Mouse (Mus musculus): ENCODE measurements at regions not wholly inside any gene's neighbourhood (a gene's known extent, or its start where the extent isn't known, plus 50 kb on each side); places are given as distances from the start of the nearest gene placed in this dataset.

GRCm38 (mm10) chr10:126513185-126513584 lies 388.0 kb downstream of the Atp23 start:
- H3K36me3 ChIP-seq, result no peaks in the 10 kb centered on the region
- ATAC-seq (replicated peaks; ENCODE audit: low FRiP score), result peak; percentile 70
- H3K9me3 ChIP-seq (replicated peaks), result no peaks in the 10 kb centered on the region
- H3K4me2 ChIP-seq, result no peak overlapping the region
- H3K27me3 ChIP-seq, result no peaks in the 10 kb centered on the region
- H3K27ac ChIP-seq, result peak overlapping the region; percentile 32; the same call in 1 of the 2 replicates
- H3K9ac ChIP-seq, result no peak overlapping the region
- H3K4me3 ChIP-seq (replicated peaks), result no peak overlapping the region
- H3K4me1 ChIP-seq, result 0 out of 2 replicates have a peak, but pooled peaks cover 4% of the 10 kb centered on the region
- WGBS, result 44% methylated on average over 7 of the region's 7 CpGs

DNA sequence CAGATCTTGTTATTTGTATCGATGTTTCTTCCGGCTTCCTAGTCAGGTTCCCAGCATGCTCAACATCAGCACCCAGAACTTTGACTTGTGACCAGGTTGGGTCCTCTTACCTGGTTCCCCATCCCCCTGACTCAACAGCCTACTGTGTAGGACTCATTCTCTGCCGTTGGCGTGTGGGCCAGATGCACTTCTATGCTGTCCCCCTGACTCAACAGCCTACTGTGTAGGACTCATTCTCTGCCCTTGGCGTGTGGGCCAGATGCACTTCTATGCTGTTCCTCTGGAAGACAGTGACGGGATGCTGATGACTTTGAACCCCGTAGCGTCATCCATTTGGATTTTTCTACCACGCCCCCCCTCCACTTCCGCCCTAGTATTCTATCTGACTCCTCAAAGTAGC lies 389.6 kb downstream of the Atp23 start:
- Histone ChIP-seq H3K27ac (no peak overlapping the region), H3K9me3 (replicated peaks) (no peaks in the 10 kb centered on the region), H3K4me1 (0 out of 2 replicates have a peak, but pooled peaks cover 4% of the 10 kb centered on the region), H3K4me3 (replicated peaks) (no peak overlapping the region), H3K36me3 (no peaks in the 10 kb centered on the region), H3K4me2 (no peak overlapping the region), H3K27me3 (no peaks in the 10 kb centered on the region), H3K9ac (no peak overlapping the region)
- WGBS, result 94% methylated on average over 10 of the region's 10 CpGs
- no peak for ATAC-seq (replicated peaks; ENCODE audit: low FRiP score)

DNA sequence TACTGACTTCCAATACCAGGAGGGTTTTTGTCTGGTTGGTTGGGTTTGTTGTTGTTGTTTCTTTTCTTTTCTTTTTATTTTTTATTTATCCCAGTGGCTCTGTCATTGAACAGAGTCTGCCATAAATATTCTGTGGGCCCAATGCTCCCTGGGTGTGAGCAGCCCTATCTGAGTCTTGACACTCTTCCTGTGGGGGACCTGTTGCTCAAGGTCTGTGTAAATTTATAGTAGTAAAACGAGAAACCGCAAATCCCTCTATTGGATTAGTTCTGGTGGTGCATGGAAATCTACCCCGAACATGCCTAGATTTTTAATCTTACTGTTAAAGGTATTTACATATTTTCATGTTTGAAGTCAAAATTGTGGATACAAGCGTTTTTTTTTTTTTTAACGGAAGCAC lies 395.2 kb downstream of the Atp23 start:
- H3K27ac ChIP-seq, result no peak overlapping the region
- no peak for ATAC-seq (replicated peaks; ENCODE audit: low FRiP score)
- 85% methylated on average over 5 of the region's 5 CpGs for WGBS
- H3K4me3 ChIP-seq (replicated peaks), result no peak overlapping the region
- H3K4me1 ChIP-seq, result no peaks in the 10 kb centered on the region
- no peak overlapping the region for H3K9ac ChIP-seq
- no peaks in the 10 kb centered on the region for H3K27me3 ChIP-seq
- H3K4me2 ChIP-seq, result no peak overlapping the region
- no peaks in the 10 kb centered on the region for H3K9me3 ChIP-seq (replicated peaks)
- H3K36me3 ChIP-seq, result no peaks in the 10 kb centered on the region

DNA sequence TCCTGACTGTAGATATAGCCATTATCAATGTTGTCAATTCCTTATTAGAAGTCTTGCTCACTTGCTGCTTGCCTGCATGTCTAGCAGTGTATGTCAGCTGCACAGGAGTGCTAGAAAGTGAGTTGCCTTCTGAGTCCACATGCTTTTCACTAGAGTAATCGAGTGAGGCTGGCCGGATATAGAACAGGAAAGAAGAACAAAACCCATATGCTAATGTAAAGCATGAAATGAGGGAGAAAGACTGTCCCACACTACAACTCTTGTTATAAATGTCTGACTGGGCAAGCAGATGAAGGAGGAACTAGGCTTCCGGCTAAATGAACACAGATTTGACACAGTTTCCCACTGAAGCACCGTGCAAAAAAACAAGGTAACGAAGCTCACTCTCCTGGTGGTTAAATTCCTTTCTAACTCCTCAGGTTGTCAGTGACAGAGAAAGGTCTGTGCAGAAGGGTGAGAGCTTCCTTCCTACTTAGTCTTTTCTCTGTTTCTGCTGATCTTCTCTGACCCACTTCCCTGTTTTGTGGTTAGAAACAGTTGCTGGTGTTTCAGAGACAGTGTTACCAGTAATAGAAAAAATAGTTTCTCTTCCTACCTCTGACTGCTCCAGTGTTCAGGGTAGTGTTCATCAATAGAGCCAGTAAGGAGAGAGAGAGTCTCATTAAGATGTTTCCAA lies 399.0 kb downstream of the Atp23 start:
- H3K36me3 ChIP-seq, result no peaks in the 10 kb centered on the region
- H3K4me1 ChIP-seq, result no peaks in the 10 kb centered on the region
- WGBS, result 75% methylated on average over 5 of the region's 5 CpGs
- no peaks in the 10 kb centered on the region for H3K9me3 ChIP-seq (replicated peaks)
- H3K4me2 ChIP-seq, result no peak overlapping the region
- ATAC-seq (replicated peaks; ENCODE audit: low FRiP score), result no peak
- no peak overlapping the region for H3K4me3 ChIP-seq (replicated peaks)
- H3K27ac ChIP-seq, result no peak overlapping the region
- no peaks in the 10 kb centered on the region for H3K27me3 ChIP-seq
- H3K9ac ChIP-seq, result no peak overlapping the region

GRCm38 (mm10) chr10:126498726-126499125 lies 402.4 kb downstream of the Atp23 start:
- no peaks in the 10 kb centered on the region for H3K36me3 ChIP-seq
- WGBS, result 81% methylated on average over 6 of the region's 6 CpGs

GRCm38 (mm10) chr10:126493734-126494133 lies 407.4 kb downstream of the Atp23 start:
- no peaks in the 10 kb centered on the region for H3K9me3 ChIP-seq (replicated peaks)
- no peak overlapping the region for H3K9ac ChIP-seq
- WGBS, result 73% methylated on average over 6 of the region's 6 CpGs
- no peaks in the 10 kb centered on the region for H3K36me3 ChIP-seq
- no peak for ATAC-seq (replicated peaks; ENCODE audit: low FRiP score)
- H3K4me3 ChIP-seq (replicated peaks), result no peak overlapping the region
- no peaks in the 10 kb centered on the region for H3K4me1 ChIP-seq
- no peaks in the 10 kb centered on the region for H3K27me3 ChIP-seq
- H3K27ac ChIP-seq, result no peak overlapping the region
- H3K4me2 ChIP-seq, result no peak overlapping the region

More at GRCm38 (mm10) chr10:126498726-126499125, 402.4 kb downstream of the Atp23 start:
- Histone ChIP-seq H3K4me1 (no peaks in the 10 kb centered on the region), H3K27ac (no peak overlapping the region), H3K4me3 (replicated peaks) (no peak overlapping the region), H3K9ac (no peak overlapping the region), H3K4me2 (no peak overlapping the region), H3K27me3 (no peaks in the 10 kb centered on the region), H3K9me3 (replicated peaks) (no peaks in the 10 kb centered on the region)
- ATAC-seq (replicated peaks; ENCODE audit: low FRiP score), result no peak

GRCm38 (mm10) chr10:126492211-126492610 lies 408.9 kb downstream of the Atp23 start:
- Histone ChIP-seq H3K4me2 (no peak overlapping the region), H3K27ac (no peak overlapping the region)
- WGBS, result 75% methylated on average over 6 of the region's 6 CpGs

GRCm38 (mm10) chr10:126485129-126485528 lies 416.0 kb downstream of the Atp23 start:
- WGBS, result 87% methylated on average over 7 of the region's 7 CpGs
- H3K27ac ChIP-seq, result no peak overlapping the region
- no peaks in the 10 kb centered on the region for H3K36me3 ChIP-seq
- ATAC-seq (replicated peaks; ENCODE audit: low FRiP score), result no peak
- H3K4me2 ChIP-seq, result no peak overlapping the region
- H3K9me3 ChIP-seq (replicated peaks), result no peaks in the 10 kb centered on the region; the same call in 1 of the 2 replicates
- H3K27me3 ChIP-seq, result no peaks in the 10 kb centered on the region
- no peaks in the 10 kb centered on the region for H3K4me1 ChIP-seq
- H3K9ac ChIP-seq, result no peak overlapping the region
- H3K4me3 ChIP-seq (replicated peaks), result no peak overlapping the region

More at GRCm38 (mm10) chr10:126492211-126492610, 408.9 kb downstream of the Atp23 start:
- no peak for ATAC-seq (replicated peaks; ENCODE audit: low FRiP score)
- Histone ChIP-seq H3K4me1 (no peaks in the 10 kb centered on the region), H3K4me3 (replicated peaks) (no peak overlapping the region), H3K9ac (no peak overlapping the region), H3K27me3 (no peaks in the 10 kb centered on the region), H3K9me3 (replicated peaks) (no peaks in the 10 kb centered on the region), H3K36me3 (no peaks in the 10 kb centered on the region)

- H3K27me3 ChIP-seq, result no peaks in the 10 kb centered on the region
- H3K9me3 ChIP-seq (replicated peaks), result no peaks in the 10 kb centered on the region; the same call in 1 of the 2 replicates
- H3K4me1 ChIP-seq, result no peaks in the 10 kb centered on the region
- H3K27ac ChIP-seq, result no peak overlapping the region
- H3K36me3 ChIP-seq, result no peaks in the 10 kb centered on the region
- no peak overlapping the region for H3K4me2 ChIP-seq
- H3K9ac ChIP-seq, result no peak overlapping the region
- H3K4me3 ChIP-seq (replicated peaks), result no peak overlapping the region
- ATAC-seq (replicated peaks; ENCODE audit: low FRiP score), result no peak
- 90% methylated on average over 2 of the region's 2 CpGs for WGBS
Measured at GRCm38 (mm10) chr10:126483479-126483878, 417.7 kb downstream of the Atp23 start.

GRCm38 (mm10) chr10:126480382-126480781 lies 420.8 kb downstream of the Atp23 start:
- Histone ChIP-seq H3K4me1 (no peaks in the 10 kb centered on the region), H3K9ac (no peak overlapping the region), H3K27ac (no peak overlapping the region), H3K4me2 (no peak overlapping the region), H3K9me3 (replicated peaks) (no peaks in the 10 kb centered on the region; the same call in 1 of the 2 replicates), H3K36me3 (no peaks in the 10 kb centered on the region), H3K27me3 (no peaks in the 10 kb centered on the region), H3K4me3 (replicated peaks) (no peak overlapping the region)
- no peak for ATAC-seq (replicated peaks; ENCODE audit: low FRiP score)

GRCm38 (mm10) chr10:126479743-126480142 lies 421.4 kb downstream of the Atp23 start:
- 56% methylated on average over 2 of the region's 2 CpGs for WGBS
- Histone ChIP-seq H3K27ac (no peak overlapping the region), H3K27me3 (no peaks in the 10 kb centered on the region)

DNA sequence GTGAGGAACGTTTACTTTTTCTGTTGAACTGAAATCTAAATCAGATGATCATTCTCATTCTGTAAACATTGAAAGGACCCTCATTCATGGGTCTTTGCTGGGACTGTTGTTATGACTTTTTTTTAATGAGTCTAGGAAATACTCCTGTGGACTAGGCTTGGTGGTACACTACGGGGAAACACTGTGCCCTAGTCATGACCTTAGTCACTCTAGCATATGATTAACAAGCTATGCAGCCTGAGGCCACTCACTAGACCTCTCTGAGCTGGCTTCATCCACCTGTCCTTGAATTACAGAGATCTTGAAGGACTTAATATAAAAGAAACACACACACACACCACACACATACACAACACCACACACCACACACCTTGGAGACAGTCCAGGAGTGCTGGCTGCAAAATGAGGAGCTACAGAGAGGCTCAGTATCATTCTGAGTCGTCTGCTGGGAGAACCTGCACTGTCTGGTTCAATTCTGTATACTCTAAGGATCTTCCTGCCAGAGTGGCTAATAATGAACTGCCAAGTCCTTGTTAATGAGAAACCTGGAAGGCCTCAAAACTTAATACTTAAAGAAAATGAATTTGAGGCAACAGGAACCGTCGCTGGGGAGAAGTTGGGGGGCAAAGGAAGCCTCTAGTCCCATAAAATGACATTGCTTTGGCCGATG lies 428.0 kb downstream of the Atp23 start:
- Histone ChIP-seq H3K27me3 (no peaks in the 10 kb centered on the region), H3K9me3 (replicated peaks) (no peaks in the 10 kb centered on the region), H3K36me3 (no peaks in the 10 kb centered on the region), H3K9ac (no peak overlapping the region), H3K27ac (peak overlapping the region; percentile 28; the same call in 1 of the 2 replicates), H3K4me3 (replicated peaks) (no peak overlapping the region), H3K4me2 (no peak overlapping the region), H3K4me1 (peaks cover 7% of the 10 kb centered on the region; the same call in 1 of the 2 replicates)
- 45% methylated on average over 6 of the region's 6 CpGs for WGBS
- ATAC-seq (replicated peaks; ENCODE audit: low FRiP score), result peak; percentile 86

More at GRCm38 (mm10) chr10:126479743-126480142, 421.4 kb downstream of the Atp23 start:
- no peak overlapping the region for H3K4me3 ChIP-seq (replicated peaks)
- no peaks in the 10 kb centered on the region; the same call in 1 of the 2 replicates for H3K9me3 ChIP-seq (replicated peaks)
- H3K4me2 ChIP-seq, result no peak overlapping the region
- H3K9ac ChIP-seq, result no peak overlapping the region
- no peak for ATAC-seq (replicated peaks; ENCODE audit: low FRiP score)
- no peaks in the 10 kb centered on the region for H3K4me1 ChIP-seq
- no peaks in the 10 kb centered on the region for H3K36me3 ChIP-seq
